Mouse (Mus musculus): ENCODE data around the gene Lonrf3. TPM values are rescaled to one million over a fixed set of nuclear protein-coding genes. Genes with fewer than 3 reads are reported as not detected.

Lonrf3 gene
- total and polyA plus RNA-seq, 2 experiments from 2014 or later: 0.49 to 7.6 TPM

GRCm38 (mm10) chrX:36393279-36393678 lies 65.1 kb downstream of the Lonrf3 start:
- H3K36me3 ChIP-seq (ENCODE audit: insufficient read depth, low read length): no peaks in the 10 kb centered on the region
- H3K27ac ChIP-seq (ENCODE audit: low read depth, low read length): no peak overlapping the region
- H3K9me3 ChIP-seq (ENCODE audit: low read length): no peaks in the 10 kb centered on the region
- no peak for ATAC-seq (ENCODE audit: low FRiP score)
- no peaks in the 10 kb centered on the region for H3K27me3 ChIP-seq (ENCODE audit: insufficient read depth, low read length)
- TF ChIP-seq CTCF (IDR thresholded peaks at IDR 0.05): peak; percentile 73
- no peaks in the 10 kb centered on the region for H3K4me1 ChIP-seq (ENCODE audit: insufficient read depth, low read length)
- DNase-seq (ENCODE audit: low spot score): peak; percentile 68
- H3K4me2 ChIP-seq (ENCODE audit: low read depth, low read length, poor library complexity, severe bottlenecking): no peak overlapping the region
- no peak overlapping the region for H3K4me3 ChIP-seq (ENCODE audit: low read depth, low read length)
- 35% methylated on average over 6 of the region's 6 CpGs for WGBS
- no peak overlapping the region for H3K9ac ChIP-seq (replicated peaks; ENCODE audit: low read length, poor library complexity, severe bottlenecking)

DNA sequence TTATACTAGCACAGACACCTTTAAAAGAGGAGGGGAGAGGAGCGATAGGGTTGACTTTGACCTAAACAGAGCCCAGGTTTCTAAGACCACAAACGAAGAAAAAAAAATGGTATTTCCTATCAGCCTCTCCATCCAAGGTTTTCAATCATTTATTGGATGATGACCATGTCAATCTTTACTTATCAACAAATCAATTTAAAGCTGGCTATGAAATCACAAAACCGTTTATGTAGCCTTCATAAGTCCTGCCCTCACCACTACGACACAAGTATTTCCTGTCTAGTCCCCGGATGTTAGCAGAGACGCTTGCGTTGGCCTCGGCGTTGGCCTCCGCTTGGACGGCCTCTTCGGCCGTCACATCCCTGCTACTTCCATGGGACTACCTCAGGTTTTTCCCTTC lies 72.8 kb downstream of the Lonrf3 start, which contains the start of gene Gm6268:
TSS of gene Gm6268 (plus strand) at position 301 of the 400 bp plus-strand sequence.
- ATAC-seq (ENCODE audit: low FRiP score): no peak
- no peak for DNase-seq (ENCODE audit: low spot score)
- Histone ChIP-seq H3K27me3 (ENCODE audit: insufficient read depth, low read length) (no peaks in the 10 kb centered on the region), H3K4me1 (ENCODE audit: insufficient read depth, low read length) (no peaks in the 10 kb centered on the region), H3K9ac (replicated peaks; ENCODE audit: low read length, poor library complexity, severe bottlenecking) (no peak within 1 kb of the TSS), H3K4me2 (ENCODE audit: low read depth, low read length, poor library complexity, severe bottlenecking) (no peak within 1 kb of the TSS), H3K4me3 (ENCODE audit: low read depth, low read length) (no peak within 1 kb of the TSS), H3K27ac (ENCODE audit: low read depth, low read length) (no peak within 1 kb of the TSS), H3K36me3 (ENCODE audit: insufficient read depth, low read length) (no peaks in the 10 kb centered on the region), H3K9me3 (ENCODE audit: low read length) (no peaks in the 10 kb centered on the region)
- TF ChIP-seq CTCF (IDR thresholded peaks at IDR 0.05): no peak
- 94% methylated on average over 13 of the region's 13 CpGs for WGBS

GRCm38 (mm10) chrX:36402316-36402715 lies 74.2 kb downstream of the Lonrf3 start:
- peak; percentile 31 for TF ChIP-seq CTCF (IDR thresholded peaks at IDR 0.05)
- no peak overlapping the region for H3K4me3 ChIP-seq (ENCODE audit: low read depth, low read length)
- no peak overlapping the region for H3K9ac ChIP-seq (replicated peaks; ENCODE audit: low read length, poor library complexity, severe bottlenecking)
- no peak for ATAC-seq (ENCODE audit: low FRiP score)
- H3K36me3 ChIP-seq (ENCODE audit: insufficient read depth, low read length): no peaks in the 10 kb centered on the region
- H3K27ac ChIP-seq (ENCODE audit: low read depth, low read length): no peak overlapping the region
- DNase-seq (ENCODE audit: low spot score): no peak
- H3K9me3 ChIP-seq (ENCODE audit: low read length): no peaks in the 10 kb centered on the region
- 63% methylated on average over 6 of the region's 6 CpGs for WGBS
- H3K4me1 ChIP-seq (ENCODE audit: insufficient read depth, low read length): no peaks in the 10 kb centered on the region
- no peaks in the 10 kb centered on the region for H3K27me3 ChIP-seq (ENCODE audit: insufficient read depth, low read length)
- no peak overlapping the region for H3K4me2 ChIP-seq (ENCODE audit: low read depth, low read length, poor library complexity, severe bottlenecking)

Small RNAs within 50 kb of the gene (microRNA-seq; reads per million reads assigned to microRNA genes)
- gene Gm44485 (ENCODE audit: borderline number of aligned reads): not detected

Other genes with a start within 250 kb of the Lonrf3 start
- gene Il13ra1, start 216.2 kb upstream of the Lonrf3 start, total RNA-seq (2014; rRNA removed): 11.8 and 12.4 TPM in 2 replicates
- 8.9 and 9.1 TPM in 2 replicates for gene Il13ra1, start 216.2 kb upstream of the Lonrf3 start, polyA plus RNA-seq (2015; fragmentation: Nextera tagmentation; extraction: Ambion mirVana)
- gene Zcchc12, start 132.4 kb upstream of the Lonrf3 start, total RNA-seq (2014; rRNA removed): 306 and 396 TPM in 2 replicates
- gene Zcchc12, start 132.4 kb upstream of the Lonrf3 start, polyA plus RNA-seq (2015; fragmentation: Nextera tagmentation; extraction: Ambion mirVana): 609 and 627 TPM in 2 replicates
- not detected in 2 replicates for gene Gm6268, start 72.9 kb downstream of the Lonrf3 start, total RNA-seq (2014; rRNA removed)
- not detected in 2 replicates for gene Gm6268, start 72.9 kb downstream of the Lonrf3 start, polyA plus RNA-seq (2015; fragmentation: Nextera tagmentation; extraction: Ambion mirVana)
- not detected in 2 replicates for gene Gm14569, start 163.5 kb downstream of the Lonrf3 start, total RNA-seq (2014; rRNA removed)
- gene Gm14569, start 163.5 kb downstream of the Lonrf3 start, polyA plus RNA-seq (2015; fragmentation: Nextera tagmentation; extraction: Ambion mirVana): not detected in 2 replicates